In the genomic region with DNA sequence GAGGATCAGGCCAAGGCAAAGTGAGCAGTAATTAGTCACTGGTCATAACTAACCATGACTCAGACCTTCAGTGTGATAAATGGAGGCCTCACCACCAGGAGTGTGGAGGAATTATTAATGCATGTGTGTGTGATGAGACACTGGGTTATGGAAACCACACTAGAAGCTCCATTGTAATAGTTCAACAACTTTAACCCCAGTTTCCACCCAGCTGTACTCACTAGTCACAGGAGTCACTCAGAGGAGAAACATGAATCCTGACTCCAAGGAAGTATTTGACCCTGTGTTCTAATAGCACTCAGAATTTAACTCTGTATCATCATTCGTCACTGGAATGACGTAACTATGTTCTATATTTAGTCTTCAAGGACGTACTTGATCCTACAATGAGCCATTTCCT, we compare ENCODE assay signal across 11 mouse cellular contexts.
"Had no signal": no experiment of that assay in that cellular context is flagged by ENCODE, and none has a peak within 500 bp of the region (broad histone marks: within the 10 kb centered on the region; RNA-seq: fewer than 3 reads in every experiment).

No protein-coding gene starts in this region.

- H3K9me3 ChIP-seq: limb, embryonic 15.5 days; liver, embryonic 12.5 days; lung, embryonic 15.5 days; neural tube, embryonic 12.5 days had no signal

- H3K36me3 ChIP-seq: limb, embryonic 15.5 days; liver, embryonic 12.5 days; lung, embryonic 15.5 days; neural tube, embryonic 12.5 days had no signal

- H3K27me3 ChIP-seq: limb, embryonic 15.5 days; liver, embryonic 12.5 days; lung, embryonic 15.5 days; neural tube, embryonic 12.5 days had no signal

- DNase-seq: kidney, postnatal 36 days; layer of hippocampus, adult 9-11 months; layer of hippocampus, postnatal 36 days; midbrain, embryonic 14.5 days; thymus, adult 18-20 months; thymus, postnatal 14 days had no signal

- H3K27ac ChIP-seq: kidney, postnatal 0 days; limb, embryonic 15.5 days; liver, embryonic 12.5 days; lung, embryonic 15.5 days; neural tube, embryonic 12.5 days had no signal

- H3K4me1 ChIP-seq: limb, embryonic 15.5 days; liver, embryonic 12.5 days; lung, embryonic 15.5 days; neural tube, embryonic 12.5 days had no signal

- H3K4me3 ChIP-seq: limb, embryonic 15.5 days; liver, embryonic 12.5 days; lung, embryonic 15.5 days; neural tube, embryonic 12.5 days had no signal
